Mouse (Mus musculus): Measurements from ENCODE around the gene B3gnt2.

The B3gnt2 gene

GRCm38 (mm10) chr11:22815877-22816276 is 44.9 kb downstream of the B3gnt2 start:
- DNase-seq (ENCODE audit: low spot score in 2 of 2), result no peak

- DNase-seq (ENCODE audit: low spot score in 2 of 2), result no peak
Observed at GRCm38 (mm10) chr11:22815143-22815542, 45.6 kb downstream of the B3gnt2 start.

GRCm38 (mm10) chr11:22813921-22814704 is 46.6 kb downstream of the B3gnt2 start:
- no peak for DNase-seq (ENCODE audit: low spot score in 2 of 2)

- no peak for DNase-seq (ENCODE audit: low spot score in 2 of 2)
Observed at GRCm38 (mm10) chr11:22813427-22813826, 47.3 kb downstream of the B3gnt2 start.

- no peak for DNase-seq (ENCODE audit: low spot score in 2 of 2)
Observed at GRCm38 (mm10) chr11:22811413-22811812, 49.3 kb downstream of the B3gnt2 start.

- no peak for DNase-seq (ENCODE audit: low spot score in 2 of 2)
Observed at GRCm38 (mm10) chr11:22809465-22810096, 51.2 kb downstream of the B3gnt2 start.

GRCm38 (mm10) chr11:22808040-22808439 is 52.7 kb downstream of the B3gnt2 start:
- DNase-seq (ENCODE audit: low spot score in 2 of 2), result no peak

- no peak for DNase-seq (ENCODE audit: low spot score in 2 of 2)
Observed at GRCm38 (mm10) chr11:22805171-22805570, 55.6 kb downstream of the B3gnt2 start.

- no peak for DNase-seq (ENCODE audit: low spot score in 2 of 2)
Observed at GRCm38 (mm10) chr11:22799987-22800424, 60.8 kb downstream of the B3gnt2 start.

- no peak for DNase-seq (ENCODE audit: low spot score in 2 of 2)
Observed at GRCm38 (mm10) chr11:22798916-22799315, 61.8 kb downstream of the B3gnt2 start.

- DNase-seq (ENCODE audit: low spot score in 2 of 2), result no peak
Observed at GRCm38 (mm10) chr11:22794734-22795133, 66.0 kb downstream of the B3gnt2 start.

- no peak for DNase-seq (ENCODE audit: low spot score in 2 of 2)
Observed at GRCm38 (mm10) chr11:22793881-22794203, 66.9 kb downstream of the B3gnt2 start.

GRCm38 (mm10) chr11:22793176-22793880 is 67.4 kb downstream of the B3gnt2 start:
- no peak for DNase-seq (ENCODE audit: low spot score in 2 of 2)

GRCm38 (mm10) chr11:22792149-22792548 is 68.6 kb downstream of the B3gnt2 start:
- DNase-seq (ENCODE audit: low spot score in 2 of 2), result no peak

- no peak for DNase-seq (ENCODE audit: low spot score in 2 of 2)
Observed at GRCm38 (mm10) chr11:22791726-22792125, 69.0 kb downstream of the B3gnt2 start.

- DNase-seq (ENCODE audit: low spot score in 2 of 2), result no peak
Observed at GRCm38 (mm10) chr11:22787833-22788232, 72.9 kb downstream of the B3gnt2 start.

GRCm38 (mm10) chr11:22784477-22784876 is 76.3 kb downstream of the B3gnt2 start:
- no peak for DNase-seq (ENCODE audit: low spot score in 2 of 2)

GRCm38 (mm10) chr11:22782705-22783124 is 78.0 kb downstream of the B3gnt2 start:
- no peak for DNase-seq (ENCODE audit: low spot score in 2 of 2)

GRCm38 (mm10) chr11:22781190-22781589 is 79.6 kb downstream of the B3gnt2 start:
- no peak for DNase-seq (ENCODE audit: low spot score in 2 of 2)

GRCm38 (mm10) chr11:22780761-22781160 is 80.0 kb downstream of the B3gnt2 start:
- no peak for DNase-seq (ENCODE audit: low spot score in 2 of 2)

- no peak for DNase-seq (ENCODE audit: low spot score in 2 of 2)
Observed at GRCm38 (mm10) chr11:22779821-22780551, 80.8 kb downstream of the B3gnt2 start.

- DNase-seq (ENCODE audit: low spot score in 2 of 2), result no peak
Observed at GRCm38 (mm10) chr11:22778596-22778995, 82.2 kb downstream of the B3gnt2 start.

Measured in frontal cortex, postnatal 14 days (tissue).